In the genomic region with DNA sequence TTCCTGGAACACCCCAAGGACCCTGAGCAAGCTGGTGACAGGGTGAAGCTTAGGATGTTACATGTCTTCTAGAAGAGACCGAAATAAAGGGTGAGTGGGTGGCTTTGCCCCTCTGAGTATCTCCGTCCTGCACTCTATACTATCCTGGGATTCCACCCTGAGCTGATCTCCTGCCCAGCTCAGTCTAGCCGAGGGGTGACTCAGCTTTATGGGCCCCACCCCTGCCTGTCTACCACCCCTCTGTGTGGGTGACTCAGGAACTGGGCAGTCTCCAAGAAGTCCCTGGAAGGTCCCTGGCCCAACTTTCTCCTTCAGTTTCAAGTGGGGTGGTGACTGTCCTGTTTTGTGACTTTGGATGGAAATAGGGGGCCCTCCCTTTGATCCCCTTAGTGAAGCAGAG, we compare ENCODE assay signal across 11 mouse cellular contexts. TPM values are rescaled to one million over a fixed set of nuclear protein-coding genes. Genes with fewer than 3 reads are reported as not detected.
DNase-seq lines count a peak whose midpoint lies in the region; ATAC-seq and TF ChIP-seq lines count a peak whose summit lies in the region.
"Had no signal": no experiment of that assay in that cellular context is flagged by ENCODE, and none has a peak within 500 bp of the region (broad histone marks: within the 10 kb centered on the region; RNA-seq: fewer than 3 reads in every experiment).

No protein-coding gene starts in this region.

- TF ChIP-seq CTCF in lung, adult 2 months (IDR thresholded peaks at IDR 0.05; ENCODE audit: insufficient read depth, low read length), result no peak
- no peak for TF ChIP-seq CTCF in bone marrow macrophage, adult 2 months (IDR thresholded peaks at IDR 0.05; ENCODE audit: low read depth, low read length)
- TF ChIP-seq CTCF in midbrain, postnatal 0 days (IDR thresholded peaks at IDR 0.05), result no peak

- H3K36me3 ChIP-seq in heart, embryonic 14.5 days (ENCODE audit: control insufficient read depth, insufficient read depth, low read length), result no peaks in the 10 kb centered on the region
- H3K36me3 ChIP-seq in midbrain, postnatal 0 days (ENCODE audit: insufficient read depth, low read length), result no peaks in the 10 kb centered on the region

- no peaks in the 10 kb centered on the region for H3K9me3 ChIP-seq in heart, embryonic 14.5 days (ENCODE audit: control insufficient read depth, low read length)
- no peaks in the 10 kb centered on the region for H3K9me3 ChIP-seq in midbrain, postnatal 0 days (ENCODE audit: low read length)

- TF ChIP-seq POLR2A in lung, adult 2 months (IDR thresholded peaks at IDR 0.05; ENCODE audit: borderline replicate concordance, extremely low read depth, low read depth, low read length), result no peak
- TF ChIP-seq POLR2A in bone marrow macrophage, adult 2 months (IDR thresholded peaks at IDR 0.05; ENCODE audit: borderline replicate concordance, low read depth, low read length), result no peak

- WGBS in lung, adult 2 months, result 42% methylated on average over 3 of the region's 3 CpGs
- 83% methylated on average over 3 of the region's 3 CpGs for WGBS in heart, embryonic 14.5 days
- WGBS in midbrain, postnatal 0 days, result 90% methylated on average over 3 of the region's 3 CpGs

- no peaks in the 10 kb centered on the region for H3K27me3 ChIP-seq in heart, embryonic 14.5 days (ENCODE audit: control insufficient read depth, insufficient read depth, low read length)
- peaks cover 13% of the 10 kb centered on the region for H3K27me3 ChIP-seq in midbrain, postnatal 0 days (ENCODE audit: insufficient read depth, low read length)
- H3K27me3 ChIP-seq: CH12.LX had no signal

- H3K4me3 ChIP-seq in lung, adult 2 months (replicated peaks; ENCODE audit: extremely low read depth, low read depth, low read length), result no peak overlapping the region
- no peak overlapping the region; the same call in 1 of the 2 replicates for H3K4me3 ChIP-seq in bone marrow macrophage, adult 2 months (ENCODE audit: insufficient read depth, low read length)
- no peak overlapping the region for H3K4me3 ChIP-seq in heart, embryonic 14.5 days (ENCODE audit: control insufficient read depth in 1 of 2, insufficient read depth in 1 of 2, low read depth in 1 of 2, low read length in 2 of 2)
- no peak overlapping the region for H3K4me3 ChIP-seq in midbrain, postnatal 0 days (ENCODE audit: low read depth, low read length)

- H3K4me2 ChIP-seq in heart, embryonic 14.5 days (ENCODE audit: low read length), result no peak overlapping the region
- H3K4me2 ChIP-seq in midbrain, postnatal 0 days (ENCODE audit: low read depth, low read length, poor library complexity, severe bottlenecking), result no peak overlapping the region
- H3K4me2 ChIP-seq: hindbrain, embryonic 14.5 days had no signal

- DNase-seq in lung, adult 18-20 months, result peak; percentile 61 to 74
- DNase-seq in lung, adult 2 months, result no peak
- peak; percentile 44 for DNase-seq in skeletal muscle tissue, adult 2 months (ENCODE audit: low read depth, low spot score)
- DNase-seq in kidney, postnatal 36 days, result no peak
- no peak for DNase-seq in cerebellum, postnatal 25 days
- DNase-seq in midbrain, postnatal 0 days (ENCODE audit: low spot score), result no peak

- H3K27ac ChIP-seq in bone marrow macrophage, adult 2 months (ENCODE audit: insufficient read depth, low read depth, low read length), result peak overlapping the region; percentile 13; the same call in 1 of the 2 replicates
- H3K27ac ChIP-seq in heart, embryonic 14.5 days (replicated peaks in 1 of 2; ENCODE audit: control insufficient read depth in 1 of 2, insufficient read depth in 1 of 2, low read depth in 2 of 2, low read length in 2 of 2), result no peak overlapping the region
- H3K27ac ChIP-seq in midbrain, postnatal 0 days (ENCODE audit: low read depth, low read length), result no peak overlapping the region
- H3K27ac ChIP-seq: hindbrain, embryonic 14.5 days had no signal

- no peak overlapping the region for H3K9ac ChIP-seq in heart, embryonic 14.5 days (ENCODE audit: low read length)
- no peak overlapping the region for H3K9ac ChIP-seq in midbrain, postnatal 0 days (replicated peaks; ENCODE audit: low read length, poor library complexity, severe bottlenecking)
- H3K9ac ChIP-seq: hindbrain, embryonic 14.5 days had no signal

- H3K4me1 ChIP-seq in lung, adult 2 months (ENCODE audit: control insufficient read depth, insufficient read depth, low read length), result peaks cover 20% of the 10 kb centered on the region
- H3K4me1 ChIP-seq in bone marrow macrophage, adult 2 months (ENCODE audit: control insufficient read depth, insufficient read depth, low read length), result peaks cover 41% of the 10 kb centered on the region
- H3K4me1 ChIP-seq in heart, embryonic 14.5 days (ENCODE audit: control insufficient read depth in 2 of 2, insufficient read depth in 2 of 2, low read length in 2 of 2), result peaks cover 5 to 14% of the 10 kb centered on the region in 2 experiments
- no peaks in the 10 kb centered on the region; the same call in 1 of the 2 replicates for H3K4me1 ChIP-seq in midbrain, postnatal 0 days (ENCODE audit: insufficient read depth, low read length)

- ATAC-seq in heart, embryonic 14.5 days (ENCODE audit: insufficient number of reproducible peaks, insufficient read depth, low FRiP score, low read depth), result 0 out of 2 replicates have a peak, but pooled peaks have one; percentile 22
- no peak for ATAC-seq in midbrain, postnatal 0 days (ENCODE audit: low FRiP score)

RNA-seq across cellular contexts. Expression of a gene that starts 1.8 kb away (rescaled TPM):
- 17.4 and 17.9 TPM in 2 replicates for polyA plus RNA-seq in lung, adult 2 months (2012; rRNA removed)
- polyA plus RNA-seq in bone marrow macrophage, adult 2 months (2012; ENCODE audit: insufficient read depth, insufficient read length, missing spikeins), result 7.3 and 8.6 TPM in 2 replicates
- polyA plus RNA-seq in heart, embryonic 14.5 days (2014; fragmentation: Nextera tagmentation; extraction: Ambion mirVana), result 33.0 and 33.4 TPM in 2 replicates
- 43.9 and 44.4 TPM in 2 replicates for total RNA-seq in midbrain, postnatal 0 days (2014; rRNA removed)
- polyA plus RNA-seq in midbrain, postnatal 0 days (2015; fragmentation: Nextera tagmentation; extraction: Ambion mirVana), result 34.6 and 35.9 TPM in 2 replicates

RNA-seq across cellular contexts. Expression of a gene that starts 2.0 kb away (rescaled TPM):
- 396 and 550 TPM in 2 replicates for polyA plus RNA-seq in lung, adult 2 months (2012; rRNA removed)
- 203 and 204 TPM in 2 replicates for polyA plus RNA-seq in bone marrow macrophage, adult 2 months (2012; ENCODE audit: insufficient read depth, insufficient read length, missing spikeins)
- 191 TPM in 2 replicates for polyA plus RNA-seq in heart, embryonic 14.5 days (2014; fragmentation: Nextera tagmentation; extraction: Ambion mirVana)
- total RNA-seq in midbrain, postnatal 0 days (2014; rRNA removed), result 5.5 and 8.0 TPM in 2 replicates
- 8.4 and 11.3 TPM in 2 replicates for polyA plus RNA-seq in midbrain, postnatal 0 days (2015; fragmentation: Nextera tagmentation; extraction: Ambion mirVana)

RNA-seq across cellular contexts. Expression of a gene that starts 29.5 kb away (rescaled TPM):
- polyA plus RNA-seq in lung, adult 2 months (2012; rRNA removed), result 19.2 and 21.6 TPM in 2 replicates
- polyA plus RNA-seq in bone marrow macrophage, adult 2 months (2012; ENCODE audit: insufficient read depth, insufficient read length, missing spikeins), result 11.2 and 14.1 TPM in 2 replicates
- polyA plus RNA-seq in heart, embryonic 14.5 days (2014; fragmentation: Nextera tagmentation; extraction: Ambion mirVana), result 18.6 and 19.8 TPM in 2 replicates
- total RNA-seq in midbrain, postnatal 0 days (2014; rRNA removed), result 50.5 and 56.4 TPM in 2 replicates
- 39.1 and 40.1 TPM in 2 replicates for polyA plus RNA-seq in midbrain, postnatal 0 days (2015; fragmentation: Nextera tagmentation; extraction: Ambion mirVana)

RNA-seq across cellular contexts. Expression of a gene that starts 38.8 kb away (rescaled TPM):
- polyA plus RNA-seq in lung, adult 2 months (2012; rRNA removed), result 21.8 and 25.1 TPM in 2 replicates
- polyA plus RNA-seq in bone marrow macrophage, adult 2 months (2012; ENCODE audit: insufficient read depth, insufficient read length, missing spikeins), result 1.2 TPM in 1 of 2 replicates, not detected in the other
- 34.9 and 37.2 TPM in 2 replicates for polyA plus RNA-seq in heart, embryonic 14.5 days (2014; fragmentation: Nextera tagmentation; extraction: Ambion mirVana)
- 0.27 TPM in 1 of 2 replicates, not detected in the other for total RNA-seq in midbrain, postnatal 0 days (2014; rRNA removed)
- polyA plus RNA-seq in midbrain, postnatal 0 days (2015; fragmentation: Nextera tagmentation; extraction: Ambion mirVana), result 0.33 and 0.37 TPM in 2 replicates
- total RNA-seq: CH12.LX; left cerebral cortex, postnatal 36 days had no signal

RNA-seq across cellular contexts. Expression of a gene that starts 54.7 kb away (rescaled TPM):
- 9.0 and 12.6 TPM in 2 replicates for polyA plus RNA-seq in lung, adult 2 months (2012; rRNA removed)
- 7.2 and 9.1 TPM in 2 replicates for polyA plus RNA-seq in bone marrow macrophage, adult 2 months (2012; ENCODE audit: insufficient read depth, insufficient read length, missing spikeins)
- 17.6 and 17.8 TPM in 2 replicates for polyA plus RNA-seq in heart, embryonic 14.5 days (2014; fragmentation: Nextera tagmentation; extraction: Ambion mirVana)
- total RNA-seq in midbrain, postnatal 0 days (2014; rRNA removed), result 57.8 and 60.7 TPM in 2 replicates
- 119 and 123 TPM in 2 replicates for polyA plus RNA-seq in midbrain, postnatal 0 days (2015; fragmentation: Nextera tagmentation; extraction: Ambion mirVana)

Comparison
In these comparisons a context has a peak if more than half of its experiments do, and no peak if none do; other contexts are left out.
1. DNase-seq: peak in lung, adult 18-20 months (2 of 2) and skeletal muscle tissue, adult 2 months (single experiment); none in lung, adult 2 months (single experiment), kidney, postnatal 36 days (0 of 2), cerebellum, postnatal 25 days (0 of 2) and midbrain, postnatal 0 days (single experiment).
2. RNA of a gene that starts 2.0 kb away (polyA plus RNA-seq): 396 to 550 TPM in lung, adult 2 months, 203 to 204 TPM in bone marrow macrophage, adult 2 months and 191 TPM in heart, embryonic 14.5 days; 8.4 to 11.3 TPM in midbrain, postnatal 0 days; every median in the first group is over 10 times any median in the second.